Mouse (Mus musculus): ENCODE measurements at regions not wholly inside any gene's neighbourhood (a gene's known extent, or its start where the extent isn't known, plus 50 kb on each side); places are given as distances from the start of the nearest gene placed in this dataset.

DNA sequence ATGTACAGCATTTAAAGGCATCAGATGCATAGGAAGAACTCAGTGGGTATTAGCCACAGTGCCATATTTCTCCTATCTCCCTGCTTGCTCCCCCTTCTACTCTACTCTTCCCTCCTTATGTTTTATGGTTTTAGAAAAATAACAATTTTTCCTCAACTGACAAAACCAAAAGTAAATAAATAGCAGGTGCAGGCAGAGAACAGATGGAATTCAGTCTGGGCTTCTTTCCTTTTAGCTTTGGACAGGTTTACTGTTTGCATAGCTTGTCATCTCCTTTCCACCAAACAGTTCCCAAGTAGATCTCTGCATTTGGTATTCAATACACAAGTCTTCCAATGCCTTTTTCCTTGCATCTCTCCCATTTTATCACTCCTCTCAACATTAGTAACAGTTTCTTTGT lies 152.5 kb upstream of the Astn2 start:
- no peak for TF ChIP-seq CTCF (IDR thresholded peaks at IDR 0.05; ENCODE audit: insufficient read depth, low read length)
- no peak for TF ChIP-seq POLR2A (IDR thresholded peaks at IDR 0.05; ENCODE audit: borderline replicate concordance, extremely low read depth, low read depth, low read length)
